Mouse (Mus musculus): Measurements from ENCODE around the gene Dntt.

Dntt gene

DNA sequence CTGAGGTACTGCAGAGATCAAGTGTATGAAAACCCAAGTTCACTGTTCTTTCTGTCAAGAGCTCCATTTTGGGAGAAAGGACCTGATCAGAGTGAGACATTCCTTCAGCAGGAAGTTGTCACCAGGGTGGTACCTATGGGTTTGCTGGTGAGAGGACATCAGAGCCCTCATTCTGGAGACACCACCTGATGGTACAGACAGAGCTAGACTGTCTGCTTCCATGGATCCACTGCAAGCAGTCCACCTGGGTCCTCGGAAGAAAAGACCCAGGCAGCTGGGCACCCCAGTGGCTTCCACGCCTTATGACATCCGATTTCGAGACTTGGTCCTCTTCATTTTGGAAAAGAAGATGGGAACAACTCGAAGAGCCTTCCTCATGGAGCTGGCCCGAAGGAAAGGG, at the start of gene Dntt:
Gene Dntt, plus strand, starts transcription at position 57 of the 400 bp plus-strand sequence.
- no peak for DNase-seq (ENCODE audit: low read depth, low spot score)

DNA sequence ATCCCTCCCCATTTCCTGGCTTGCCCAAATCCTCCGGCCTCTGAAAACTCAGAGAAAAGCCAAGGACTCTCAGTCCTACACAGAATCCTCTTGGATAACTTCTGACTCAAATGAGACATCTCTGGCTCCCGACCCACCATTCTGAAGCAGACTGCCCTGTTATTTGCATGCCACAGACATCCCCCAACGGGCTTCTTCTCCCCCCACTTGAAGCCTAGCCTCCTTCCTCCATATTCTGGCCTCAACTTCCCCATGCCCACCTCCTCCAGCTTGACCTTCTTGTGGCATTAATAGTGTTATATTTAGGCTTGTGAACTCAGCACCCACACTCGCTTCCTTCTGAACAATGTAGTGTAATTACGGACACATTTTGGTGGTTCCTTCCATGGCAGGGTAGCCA, 48.4 kb upstream of the Dntt start:
- DNase-seq (ENCODE audit: low read depth, low spot score): no peak

DNA sequence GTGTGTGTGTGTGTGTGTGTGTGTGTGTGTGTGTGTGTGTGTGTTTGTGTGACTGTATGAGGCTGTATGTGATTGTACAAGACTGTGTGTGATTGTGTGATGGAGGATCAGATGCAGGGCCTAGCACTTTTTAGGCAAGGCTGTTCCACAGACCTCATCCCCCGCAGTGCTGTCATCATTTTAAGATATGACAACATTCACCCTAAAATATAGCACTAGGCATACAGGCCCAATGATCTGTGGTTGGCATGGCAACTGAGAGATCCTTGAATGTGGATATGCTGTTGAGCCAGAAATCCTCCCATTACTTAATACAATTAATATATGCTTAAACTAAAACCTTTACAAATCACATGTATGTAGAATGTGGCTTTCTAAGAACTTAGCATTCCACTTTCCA, 44.5 kb upstream of the Dntt start:
- DNase-seq (ENCODE audit: low read depth, low spot score): no peak

DNA sequence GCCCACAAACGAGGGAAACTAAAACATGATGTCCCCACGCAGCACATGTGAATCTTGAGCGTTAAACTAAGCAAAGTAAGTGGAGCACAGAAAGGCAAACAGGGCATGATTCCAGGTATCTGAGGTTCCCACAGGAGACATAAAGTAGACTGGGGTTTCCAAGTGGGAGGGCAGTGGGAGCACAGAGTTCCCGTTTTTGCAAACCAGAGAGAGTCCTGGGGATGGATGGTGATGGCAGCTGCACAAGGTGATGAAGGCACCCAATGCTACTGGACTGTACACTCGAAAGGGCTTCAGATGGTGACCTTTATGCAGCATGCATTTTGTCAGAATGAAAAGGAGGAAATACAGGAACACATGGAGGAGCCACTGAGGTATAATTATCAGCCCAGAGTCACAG, 40.2 kb upstream of the Dntt start:
- DNase-seq (ENCODE audit: low read depth, low spot score): no peak

DNA sequence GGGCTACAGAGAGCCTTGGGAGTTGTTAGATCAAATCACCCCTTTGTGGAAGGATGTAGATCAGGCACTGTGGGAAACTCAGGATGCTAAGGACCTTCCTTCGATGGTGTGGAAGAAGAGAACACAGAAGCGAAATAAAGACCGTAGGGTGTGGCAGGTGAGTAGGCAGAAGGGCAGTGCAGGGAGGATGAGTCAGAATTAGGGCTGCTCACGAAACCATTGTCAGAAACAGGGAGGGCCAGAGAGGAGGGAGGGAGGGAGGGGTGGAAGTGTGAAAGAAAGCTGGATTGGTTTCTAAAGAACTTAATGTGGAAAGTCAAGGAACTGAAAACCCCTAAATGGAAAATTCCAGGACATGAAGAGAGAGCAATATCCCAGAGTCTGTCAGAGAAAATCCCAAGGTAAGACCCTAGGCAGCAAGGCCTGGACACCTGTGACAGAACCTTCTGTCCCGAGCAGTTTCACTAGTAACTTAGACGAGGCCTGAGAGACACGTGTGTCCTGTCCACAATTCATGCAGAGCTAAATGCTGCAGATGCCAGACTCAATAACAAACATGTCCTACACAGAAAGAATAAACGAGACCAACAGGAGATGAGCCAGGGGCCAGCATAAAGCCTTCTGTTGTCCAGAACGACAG, 39.0 kb upstream of the Dntt start:
- DNase-seq (ENCODE audit: low read depth, low spot score): no peak

DNA sequence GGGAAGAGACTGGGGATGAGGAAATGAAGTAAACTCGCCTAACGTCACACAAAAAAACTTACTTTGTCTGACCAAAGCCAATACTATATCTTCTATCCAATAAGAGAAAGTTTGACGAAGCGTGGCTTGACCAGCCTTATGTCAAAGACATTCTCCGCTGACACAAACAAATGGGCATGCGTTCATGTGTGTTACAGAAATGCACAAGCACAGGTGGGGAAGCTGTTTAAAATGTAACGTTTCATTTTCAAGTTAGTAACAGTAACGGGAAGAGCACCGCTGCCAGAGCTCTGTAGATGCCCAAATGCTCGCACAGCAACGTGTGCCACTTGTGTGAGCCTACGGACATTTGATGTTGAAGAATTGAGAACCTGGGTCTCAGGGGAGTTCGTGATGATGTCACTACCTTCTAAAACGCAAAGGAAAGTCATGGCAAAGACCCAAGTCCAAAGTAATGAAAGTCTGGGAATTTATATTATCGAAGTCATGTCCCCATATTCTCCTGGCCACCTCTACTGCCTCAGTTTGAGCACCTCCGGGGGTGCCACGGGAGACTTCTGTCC, 38.2 kb upstream of the Dntt start:
- no peak for DNase-seq (ENCODE audit: low read depth, low spot score)

DNA sequence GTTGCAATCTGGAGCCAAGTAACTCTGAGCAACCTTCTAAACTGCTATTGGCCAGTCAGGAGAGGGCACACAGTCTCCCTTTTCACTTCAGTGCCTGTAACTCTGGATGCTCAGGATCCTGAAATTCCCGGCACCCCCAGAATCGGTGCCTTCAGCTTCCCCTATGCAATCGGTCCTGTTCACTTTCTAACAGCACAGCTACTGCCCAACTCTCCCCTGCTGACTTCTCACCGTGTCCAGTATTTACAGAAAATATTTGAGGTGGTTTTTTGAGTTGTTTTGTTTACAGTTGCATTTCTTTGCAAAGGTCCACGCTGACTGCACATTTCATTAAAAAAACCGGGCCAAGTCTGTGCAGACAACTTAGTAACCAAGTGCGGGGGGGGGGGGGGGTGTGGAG, 37.4 kb upstream of the Dntt start:
- DNase-seq (ENCODE audit: low read depth, low spot score): no peak

DNA sequence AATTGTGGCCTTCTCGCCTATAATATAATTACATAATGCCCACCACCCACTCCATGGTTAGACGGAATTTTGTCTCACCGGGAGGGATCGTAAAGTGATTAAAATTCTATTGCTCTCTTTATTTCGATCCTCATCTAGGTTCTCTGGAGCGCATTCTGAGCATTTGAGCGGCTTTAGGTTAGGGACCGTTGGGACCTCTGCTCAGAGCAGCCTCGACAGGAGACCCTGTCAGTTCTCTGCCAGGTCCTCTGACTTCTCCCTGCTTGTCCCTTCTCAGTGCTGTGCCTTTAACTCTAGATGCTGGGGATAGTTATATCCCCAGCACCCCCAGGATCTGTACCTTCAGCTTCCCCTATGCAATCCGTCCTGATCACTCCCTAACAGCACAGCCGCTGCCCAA, 37.0 kb upstream of the Dntt start:
- no peak for DNase-seq (ENCODE audit: low read depth, low spot score)

DNA sequence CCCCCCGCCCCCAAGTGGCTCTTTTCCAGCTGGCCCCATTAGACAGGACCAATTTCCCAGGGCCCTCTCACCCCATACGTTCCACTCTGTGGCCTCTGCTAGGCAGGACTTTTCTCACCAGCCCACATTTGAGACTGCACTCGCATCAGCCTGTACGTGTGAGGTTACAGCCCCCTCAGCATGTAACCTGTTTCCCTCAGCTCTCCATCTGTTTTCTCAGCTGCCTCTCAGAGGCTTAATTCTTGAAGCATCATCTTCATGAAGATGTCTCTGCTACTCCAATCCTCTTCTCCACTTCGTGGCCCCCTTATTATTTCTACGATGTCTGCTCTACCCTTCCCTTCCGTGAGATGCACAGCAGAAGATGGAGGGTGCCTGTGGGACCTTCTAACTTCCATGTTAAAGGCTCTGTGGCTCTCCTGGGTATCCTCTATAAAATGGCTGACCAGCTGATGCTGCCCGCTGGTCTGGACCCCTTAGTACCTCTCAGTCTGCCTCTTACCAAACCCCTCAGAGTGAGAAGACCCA, 36.5 kb upstream of the Dntt start:
- no peak for DNase-seq (ENCODE audit: low read depth, low spot score)

DNA sequence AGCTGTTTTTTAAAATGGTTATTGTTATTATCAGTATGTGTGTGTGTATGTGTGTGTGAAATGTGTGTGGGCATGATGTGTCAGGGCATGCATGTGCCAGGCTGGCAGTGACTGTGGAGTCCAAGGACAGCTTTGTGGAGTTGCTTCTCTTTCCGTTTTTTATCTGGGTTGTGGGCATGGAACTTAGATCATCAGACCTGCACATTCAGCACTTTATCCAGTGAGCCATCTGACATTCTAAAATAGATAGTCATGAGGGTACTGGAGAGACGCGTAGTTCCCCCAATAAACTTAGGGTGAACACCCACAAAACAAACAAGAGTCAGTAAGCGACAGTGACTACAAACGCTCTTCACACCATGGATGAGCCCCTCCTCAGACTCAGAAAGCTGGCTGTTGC, 35.7 kb upstream of the Dntt start:
- DNase-seq (ENCODE audit: low read depth, low spot score): no peak

DNA sequence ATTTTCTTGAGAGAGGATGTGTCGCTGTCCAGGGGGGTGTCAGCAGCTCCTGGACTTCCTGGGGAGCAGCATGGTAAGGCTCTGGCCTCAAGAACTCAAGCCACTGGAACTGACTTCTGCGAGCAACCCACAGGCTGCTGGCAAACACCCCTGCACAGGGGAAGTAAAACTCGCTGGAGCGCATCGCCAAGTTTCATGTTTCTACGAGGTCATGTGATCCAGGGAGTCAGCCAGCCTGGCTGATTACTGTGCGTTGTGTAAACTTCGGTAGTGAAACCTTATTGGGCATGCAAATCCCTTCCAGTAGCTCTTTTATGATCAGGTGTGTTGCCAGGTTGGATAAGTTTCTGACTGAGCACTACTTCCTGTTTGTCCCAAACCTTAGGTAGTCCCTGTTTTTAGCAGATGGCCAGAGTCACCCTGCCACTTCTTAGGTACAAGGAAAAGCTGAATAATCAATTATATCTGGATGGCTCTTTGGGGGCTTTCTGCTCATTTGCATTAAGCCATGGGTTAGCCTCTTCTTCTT, 35.0 kb upstream of the Dntt start, which contains the start of gene Blnk:
Gene Blnk, minus strand, starts transcription at position 479 of the 529 bp plus-strand sequence.
- DNase-seq (ENCODE audit: low read depth, low spot score): no peak

DNA sequence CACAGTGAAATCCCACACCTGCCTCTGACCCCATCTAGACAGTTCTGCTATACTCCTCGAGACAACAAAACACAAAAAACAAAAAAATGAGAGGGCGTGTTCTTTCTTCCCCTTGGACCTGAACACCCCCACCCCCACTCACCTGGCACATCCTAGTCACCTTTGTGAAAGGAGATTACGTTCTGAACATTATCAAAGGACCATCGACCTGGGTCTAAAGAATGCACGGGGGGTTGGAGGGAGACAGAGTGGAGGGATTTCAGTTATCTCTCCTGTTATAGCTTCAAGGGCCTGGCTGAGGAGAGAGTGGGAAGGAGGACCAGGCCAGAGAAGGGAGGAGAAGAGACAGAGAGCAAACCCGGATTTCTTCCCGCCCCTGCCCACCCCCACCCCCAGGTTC, 34.2 kb upstream of the Dntt start:
- no peak for DNase-seq (ENCODE audit: low read depth, low spot score)

DNA sequence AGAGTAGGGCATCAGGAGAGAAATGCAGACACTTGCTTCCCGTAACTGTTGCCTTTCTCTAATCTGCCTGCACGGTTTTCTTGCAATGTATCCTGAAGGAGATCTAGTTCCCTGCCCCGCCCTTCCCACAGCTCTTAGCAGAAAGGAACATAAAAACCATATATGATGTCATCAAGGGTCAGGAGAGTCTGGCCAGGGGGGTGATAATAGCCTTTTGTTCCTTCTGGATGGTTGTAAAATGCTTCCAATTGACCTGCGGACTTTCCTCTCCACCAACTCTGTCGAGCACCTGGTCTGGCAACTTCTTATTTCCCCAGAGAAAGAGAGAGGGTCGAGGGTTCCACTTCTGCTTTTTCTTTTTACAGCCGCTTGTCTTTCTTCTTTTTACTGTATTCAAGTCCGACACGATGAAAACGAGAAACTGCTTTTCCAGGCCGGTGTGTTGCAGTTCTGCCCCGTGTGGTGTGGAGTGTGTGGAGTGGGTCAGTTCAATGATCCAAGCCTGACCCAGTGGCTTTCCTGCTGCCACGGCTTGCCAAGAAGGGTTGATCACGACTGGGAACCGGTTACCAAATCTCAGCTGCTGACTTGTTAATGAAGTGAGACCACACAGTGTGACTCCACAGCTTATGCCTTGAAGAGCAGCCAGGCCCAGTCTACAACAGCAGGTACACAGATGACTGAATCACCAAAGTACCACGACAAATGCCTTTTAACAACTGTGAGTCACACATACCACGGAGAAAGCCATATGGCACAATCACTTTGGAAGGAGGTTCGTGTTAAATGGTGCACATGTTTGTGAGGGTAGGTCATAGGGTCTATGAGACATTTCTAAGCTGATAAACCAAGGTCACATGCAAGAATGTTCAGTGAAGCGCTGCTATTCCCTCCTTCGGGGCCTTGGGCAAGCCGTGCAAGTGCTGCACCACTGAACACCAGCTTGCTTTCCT, 33.4 kb upstream of the Dntt start:
- no peak for DNase-seq (ENCODE audit: low read depth, low spot score)

DNA sequence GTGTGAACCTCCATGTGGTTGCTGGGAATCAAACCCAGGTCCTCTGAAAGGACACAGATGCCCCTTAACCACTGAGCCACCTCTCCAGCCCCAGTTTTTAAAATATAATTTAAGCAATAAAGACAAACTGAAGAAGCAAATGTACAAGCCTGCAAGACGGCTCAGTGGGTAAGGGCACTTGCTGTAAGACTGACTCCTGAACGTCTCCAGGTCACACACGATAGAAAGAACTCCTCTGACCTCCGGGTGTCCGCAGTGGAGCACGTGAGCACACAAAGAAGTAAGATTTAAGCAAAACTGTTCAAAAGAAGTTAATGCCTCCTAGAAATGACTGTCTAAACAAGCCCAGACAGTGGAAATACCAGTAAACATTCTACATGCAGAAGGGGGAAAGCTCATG, 32.4 kb upstream of the Dntt start:
- no peak for DNase-seq (ENCODE audit: low read depth, low spot score)

DNA sequence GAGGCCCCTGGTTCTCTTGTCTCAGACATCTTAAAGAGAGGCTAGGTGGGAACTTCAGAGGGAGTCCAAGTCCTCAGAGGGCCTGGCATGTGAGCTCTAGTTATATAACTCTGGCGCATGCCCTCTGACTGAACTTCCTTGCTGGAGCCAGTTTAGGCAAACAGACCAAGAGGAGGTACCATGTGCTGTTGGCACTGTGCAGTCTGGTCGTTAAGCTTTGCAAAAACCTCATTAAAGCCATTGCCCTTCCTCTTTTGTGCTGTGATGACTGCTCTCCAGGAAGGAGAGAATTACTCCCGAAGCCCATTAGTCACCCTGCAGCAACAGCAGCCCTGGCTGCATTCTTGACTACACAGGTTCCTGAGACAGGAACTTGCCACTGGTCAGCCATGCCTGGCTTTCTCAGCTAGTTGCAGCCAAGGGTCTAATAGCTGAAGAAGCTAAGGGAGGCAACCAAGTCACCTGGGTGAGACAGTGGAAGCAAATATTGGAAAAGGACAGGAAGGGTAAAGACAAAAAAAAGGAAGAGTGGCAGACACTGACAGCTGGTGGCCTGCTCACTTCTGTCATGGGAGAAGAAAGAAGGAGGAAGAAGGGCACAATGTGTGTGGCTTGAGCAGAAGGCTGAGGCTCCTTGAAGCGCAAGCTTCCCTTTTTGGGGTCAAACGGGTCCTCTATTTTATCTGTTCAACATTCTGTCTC, 30.5 kb upstream of the Dntt start:
- no peak for DNase-seq (ENCODE audit: low read depth, low spot score)

DNA sequence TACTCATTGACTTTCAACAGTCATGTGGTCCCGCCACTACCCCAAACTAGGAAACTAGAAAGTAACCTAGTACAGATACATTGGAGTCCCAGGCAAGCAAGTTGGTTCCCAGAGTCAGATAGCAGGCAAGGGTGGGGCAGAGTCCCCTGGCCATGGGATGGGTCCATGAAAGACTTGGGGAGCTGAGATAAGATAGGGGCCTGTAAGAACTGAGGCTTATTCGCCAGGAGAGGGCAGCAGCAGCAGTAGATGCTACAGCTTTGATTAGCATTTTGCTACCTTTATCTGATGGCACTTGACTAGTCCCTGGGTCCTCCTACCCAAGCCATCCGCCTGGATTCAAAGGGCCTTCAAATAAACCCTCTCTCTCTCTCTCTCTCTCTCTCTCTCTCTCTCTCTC, 29.5 kb upstream of the Dntt start:
- DNase-seq (ENCODE audit: low read depth, low spot score): no peak

DNA sequence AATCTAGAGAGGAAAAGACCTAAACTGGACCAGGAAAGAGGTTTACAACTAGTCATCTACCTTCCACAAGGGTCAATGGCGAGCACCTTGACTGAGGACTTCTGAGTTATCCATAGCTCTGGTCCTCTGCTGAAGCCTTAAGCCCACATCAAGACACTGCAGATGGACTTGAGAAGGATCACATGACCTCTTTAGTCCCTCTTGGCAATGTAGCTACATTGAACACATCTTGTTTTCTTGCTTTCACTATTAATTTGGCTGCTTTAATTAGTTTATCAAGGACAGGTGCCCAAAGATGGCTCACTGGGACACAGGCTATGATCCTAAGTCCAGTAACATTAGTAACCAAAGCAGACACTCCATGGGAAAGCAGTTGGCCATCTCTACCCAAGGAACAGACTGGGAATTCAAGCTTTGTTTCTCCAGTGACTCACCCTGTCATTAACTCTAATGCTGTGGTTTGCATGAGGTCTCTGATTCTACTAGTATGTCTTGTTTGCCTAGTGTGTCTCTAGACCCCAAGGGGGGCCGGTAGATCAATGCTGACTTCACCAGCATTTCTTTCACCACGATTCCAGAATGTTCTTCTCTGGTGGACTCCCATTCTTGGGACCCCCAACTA, 25.3 kb upstream of the Dntt start:
- no peak for DNase-seq (ENCODE audit: low read depth, low spot score)

DNA sequence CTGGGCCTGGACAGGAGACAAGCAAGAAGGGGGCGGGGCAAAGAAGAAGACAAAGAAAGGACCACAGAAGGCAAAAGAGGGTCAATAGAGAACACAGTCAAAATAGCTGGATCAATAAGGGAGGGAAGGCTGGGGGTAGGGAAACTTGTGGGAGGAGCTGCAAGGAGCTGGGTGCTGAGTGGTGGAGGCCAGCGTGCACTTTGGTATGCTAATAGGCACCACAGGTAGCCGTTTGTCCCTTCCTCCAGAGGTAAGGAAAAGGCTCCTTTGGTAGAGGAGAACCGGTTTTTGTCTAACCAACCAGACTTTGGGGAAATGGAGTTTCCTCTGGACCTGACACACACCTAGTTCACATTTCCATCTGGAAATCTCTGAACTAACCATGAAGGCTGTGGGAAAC, 22.5 kb upstream of the Dntt start:
- no peak for DNase-seq (ENCODE audit: low read depth, low spot score)

DNA sequence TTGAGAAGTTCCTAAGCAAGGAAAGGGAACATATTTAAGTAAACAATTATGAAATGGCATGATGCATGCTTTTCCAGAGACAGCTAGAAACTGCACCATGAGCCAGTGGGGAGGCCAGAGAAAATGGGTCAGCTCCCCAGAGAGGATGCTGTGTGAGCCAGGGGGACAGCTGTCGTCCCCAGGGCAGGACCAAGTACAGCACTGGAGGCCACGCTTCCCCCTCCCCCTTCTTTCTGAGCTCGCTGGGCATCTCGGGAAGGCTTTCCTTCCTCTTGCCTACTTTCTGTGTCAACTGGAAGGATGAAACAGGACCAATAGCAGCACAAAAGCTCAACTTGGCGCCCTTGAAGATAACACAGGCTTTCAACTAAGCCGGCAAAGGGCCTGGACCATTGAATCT, 21.7 kb upstream of the Dntt start:
- no peak for DNase-seq (ENCODE audit: low read depth, low spot score)

DNA sequence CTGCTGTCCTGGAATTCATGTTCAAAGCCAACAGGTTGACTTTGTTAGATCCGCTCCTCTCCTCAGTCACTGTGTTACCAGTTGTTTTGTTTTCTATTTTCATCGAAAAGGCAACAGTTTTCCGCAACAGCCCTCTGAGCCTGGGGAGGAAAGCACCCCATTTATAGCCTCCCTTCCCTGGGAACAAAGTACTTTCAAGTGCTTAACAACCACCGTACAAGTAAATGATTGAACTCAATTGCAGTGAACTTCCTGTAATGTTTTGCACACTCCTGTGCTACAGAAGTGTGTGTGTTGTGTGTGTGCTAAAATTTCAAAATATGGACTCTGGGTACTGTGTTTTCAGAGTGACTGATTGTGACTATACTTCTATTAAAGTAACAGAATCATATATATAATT, 21.3 kb upstream of the Dntt start:
- DNase-seq (ENCODE audit: low read depth, low spot score): no peak
